Mouse (Mus musculus): Measurements from ENCODE around the gene Krt88.

Gene Krt88

DNA sequence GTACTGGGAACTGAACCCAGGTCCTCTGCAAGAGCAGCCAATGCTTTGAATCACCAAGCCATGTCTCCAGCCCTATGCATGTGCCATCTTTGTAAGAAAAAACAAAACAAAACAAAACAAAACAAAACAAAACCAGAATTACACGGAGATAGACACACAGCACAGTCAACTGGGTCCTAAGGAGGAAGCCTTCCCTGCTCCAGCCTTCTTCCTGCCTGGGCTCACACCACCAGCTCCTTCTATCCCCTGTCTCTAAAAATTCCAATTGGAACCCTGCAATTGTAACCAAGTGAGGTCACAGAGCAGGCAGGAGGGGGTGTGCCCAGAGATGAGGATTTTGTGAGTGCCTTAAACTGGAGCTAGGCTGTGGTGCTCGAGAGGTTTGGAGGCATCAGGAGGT is at the start of gene Krt88:
TSS of gene Krt88 (plus strand) at position 301 of the 400 bp plus-strand sequence.
- DNase-seq (ENCODE audit: low spot score): no peak

DNA sequence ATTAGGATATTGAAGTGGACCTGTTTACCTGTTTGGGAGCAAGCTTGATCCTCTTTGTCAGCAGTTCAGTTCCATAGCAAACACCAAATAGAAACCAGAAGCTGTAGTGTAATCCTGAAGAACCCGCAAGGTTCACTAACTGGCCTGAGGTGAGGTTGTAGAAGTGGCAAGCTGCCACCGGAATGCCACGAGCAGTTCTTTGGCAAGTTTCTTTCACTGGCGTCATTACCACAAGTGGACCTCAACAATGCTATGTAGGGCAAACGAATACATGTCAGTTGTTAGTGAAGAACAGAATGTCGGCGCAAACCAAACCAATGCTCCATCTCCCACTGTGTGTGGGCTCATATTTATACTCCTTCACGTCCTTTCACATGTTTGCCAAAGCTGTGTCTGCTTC is 49.3 kb upstream of the Krt88 start:
- DNase-seq (ENCODE audit: low spot score): no peak

DNA sequence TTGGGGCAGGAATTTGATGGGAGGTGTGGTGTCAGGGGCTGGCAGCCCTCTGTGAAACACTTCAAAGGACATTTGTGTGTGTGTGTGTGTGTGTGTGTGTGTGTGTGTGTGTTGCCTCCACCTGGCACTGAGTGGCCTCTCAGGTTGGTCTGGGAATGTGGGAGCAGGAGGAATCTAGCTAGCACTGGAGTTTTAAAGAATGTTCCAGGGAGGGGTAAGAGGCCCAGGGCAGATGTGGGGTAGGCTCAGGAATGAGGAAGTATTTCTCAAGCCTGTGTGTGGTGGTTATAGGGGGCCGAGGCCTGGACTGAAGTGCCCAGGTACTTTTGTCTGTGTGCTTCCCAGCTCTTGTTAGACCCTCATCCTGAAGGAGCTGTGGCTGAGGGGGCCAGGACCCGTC is 36.8 kb upstream of the Krt88 start, which contains the start of gene Krt7:
TSS of gene Krt7 (plus strand) at position 269 of the 400 bp plus-strand sequence.
- peak; percentile 32 for DNase-seq (ENCODE audit: low spot score)

DNA sequence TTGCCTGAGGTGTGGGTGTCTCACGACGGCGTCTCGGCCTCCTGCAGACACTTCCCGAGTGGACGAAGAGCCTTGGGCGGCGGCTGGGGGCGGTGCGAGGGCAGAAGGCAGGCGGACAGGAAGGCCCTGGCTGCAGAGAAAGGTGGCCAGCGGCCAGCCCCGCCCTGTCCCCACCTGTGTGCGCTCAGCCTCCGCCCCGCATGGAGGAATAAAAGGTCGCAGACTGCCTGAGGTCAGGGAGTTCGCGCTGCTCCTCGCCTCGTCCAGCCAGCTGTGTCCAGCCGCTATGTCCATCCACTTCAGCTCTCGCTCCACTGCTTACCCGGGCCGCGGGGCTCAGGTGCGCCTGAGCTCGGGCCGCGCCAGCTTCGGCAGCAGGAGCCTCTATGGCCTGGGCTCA is 35.4 kb upstream of the Krt88 start:
- peak; percentile 84 for DNase-seq (ENCODE audit: low spot score)

DNA sequence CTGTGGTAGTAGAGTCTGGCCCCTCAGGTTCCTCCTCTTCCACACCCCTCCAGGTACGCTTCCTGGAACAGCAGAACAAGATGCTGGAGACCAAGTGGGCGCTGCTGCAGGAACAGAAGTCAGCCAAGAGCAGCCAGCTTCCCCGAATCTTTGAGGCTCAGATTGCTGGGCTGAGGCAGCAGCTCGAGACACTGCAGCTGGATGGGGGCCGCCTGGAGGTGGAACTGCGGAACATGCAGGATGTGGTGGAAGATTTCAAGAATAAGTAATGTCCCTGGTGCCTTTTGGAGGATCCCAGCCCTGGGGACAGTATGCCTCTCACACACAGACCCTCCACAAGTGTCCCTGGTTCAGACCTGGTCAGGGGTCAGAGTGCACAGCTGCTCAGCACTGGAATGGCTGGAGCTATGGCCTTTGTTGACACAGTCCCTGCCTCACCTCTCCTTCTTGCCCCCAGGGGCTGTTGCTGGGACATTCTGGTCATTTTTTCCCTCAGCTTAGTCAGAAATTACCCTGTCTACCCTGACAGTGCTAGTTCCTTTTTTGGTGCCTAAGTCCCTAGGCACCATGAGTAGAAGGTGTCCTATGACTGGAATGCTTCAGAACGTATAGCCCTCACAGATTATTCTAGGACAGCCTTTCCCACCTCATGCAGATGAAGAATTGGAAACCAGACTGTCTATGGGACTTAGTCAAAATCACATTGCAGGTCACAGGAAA is 33.5 kb upstream of the Krt88 start:
- peak; percentile 79 for DNase-seq (ENCODE audit: low spot score)

DNA sequence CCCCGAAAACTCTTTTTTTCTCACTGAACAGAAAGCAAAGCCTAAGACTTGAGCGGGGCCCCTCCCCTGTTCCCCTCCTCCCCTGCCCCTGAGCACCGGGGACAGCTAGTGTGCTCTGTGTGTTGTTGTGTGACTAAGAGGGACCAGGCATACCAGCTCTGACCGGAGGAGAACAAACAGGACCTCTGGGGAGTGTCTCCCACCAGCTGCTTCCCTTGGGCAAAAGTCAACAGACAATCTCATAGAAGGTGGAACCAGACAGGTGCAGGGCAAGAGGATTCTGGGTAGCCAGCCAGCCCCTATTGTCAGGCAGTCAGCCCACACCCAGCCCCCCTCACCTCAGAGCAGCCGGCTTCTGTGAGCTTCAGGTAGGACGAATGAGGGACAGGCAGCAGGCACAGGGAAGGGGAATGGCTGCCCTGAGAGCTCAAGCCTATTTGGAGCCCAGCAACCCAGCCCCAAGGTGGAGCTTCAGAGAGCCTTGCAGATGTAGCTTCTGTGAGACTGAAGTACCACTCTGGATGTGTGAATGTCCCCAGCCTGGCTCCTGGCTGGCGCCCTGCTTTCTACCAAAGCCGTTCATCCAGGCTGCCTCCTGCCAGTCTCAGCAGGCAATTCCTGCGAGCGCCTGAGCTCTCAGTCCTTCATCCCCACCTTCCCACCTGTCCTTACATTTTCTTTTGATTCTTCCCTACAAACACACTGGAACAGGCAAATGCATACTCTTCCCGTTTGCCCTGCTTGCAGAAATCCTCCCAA is 32.6 kb upstream of the Krt88 start:
- peak; percentile 76 for DNase-seq (ENCODE audit: low spot score)

DNA sequence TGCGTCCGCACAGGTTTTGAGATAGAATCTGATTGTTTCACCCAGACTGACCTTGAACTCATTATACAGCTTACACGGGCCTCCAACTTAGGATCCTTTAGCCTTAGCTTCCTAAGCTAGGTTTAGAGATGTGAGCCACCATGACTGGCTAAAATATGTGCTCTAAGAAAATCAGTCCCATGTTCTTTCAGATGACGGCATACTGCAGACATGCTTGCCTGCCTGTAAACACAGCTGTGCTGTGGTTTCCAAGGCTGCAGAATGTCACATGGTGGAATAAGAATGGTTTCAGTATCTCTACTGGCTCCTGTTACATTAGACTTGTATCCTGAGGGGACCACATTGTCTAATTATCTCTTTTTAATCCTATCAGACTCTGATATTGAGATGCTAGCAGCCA is 28.6 kb upstream of the Krt88 start:
- DNase-seq (ENCODE audit: low spot score): no peak

DNA sequence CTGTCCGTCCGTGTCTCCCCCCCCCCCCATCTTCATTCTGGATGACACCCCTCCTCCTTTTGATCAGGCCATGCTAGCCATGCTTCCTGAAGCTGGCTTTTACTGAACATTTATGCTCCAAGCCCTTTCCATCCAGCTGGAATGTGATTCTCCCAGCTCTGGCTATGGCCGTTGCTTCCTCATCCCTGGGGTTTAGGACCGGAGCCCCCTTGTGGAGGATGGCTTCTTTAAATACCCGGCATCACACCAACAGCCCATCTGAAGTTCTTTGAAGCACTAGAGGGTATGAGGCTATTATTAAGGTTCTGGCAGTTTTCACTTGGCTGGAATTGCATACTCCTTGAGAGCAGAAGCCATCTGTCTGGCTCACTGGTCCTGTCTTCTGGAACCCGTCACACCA is 26.6 kb upstream of the Krt88 start:
- no peak for DNase-seq (ENCODE audit: low spot score)

DNA sequence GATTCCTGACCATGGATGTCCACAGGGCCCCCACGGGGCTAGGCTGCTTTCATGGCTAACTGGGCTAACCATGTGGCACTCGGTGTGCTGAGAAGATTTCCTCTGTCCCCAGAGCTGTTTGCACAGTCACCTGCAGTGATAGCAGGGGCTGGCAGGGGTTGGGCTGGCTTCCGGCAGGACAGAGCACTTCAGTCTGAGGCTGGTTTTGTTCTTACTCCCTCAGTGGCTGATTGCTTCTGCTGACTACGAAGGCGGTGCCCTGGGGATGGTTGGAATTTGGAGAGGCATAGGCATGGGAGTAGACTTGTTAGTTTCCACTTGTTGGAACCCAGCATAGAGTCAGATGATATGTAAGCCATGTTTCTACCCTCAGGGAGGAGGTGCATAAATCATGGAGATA is 22.6 kb upstream of the Krt88 start:
- no peak for DNase-seq (ENCODE audit: low spot score)

DNA sequence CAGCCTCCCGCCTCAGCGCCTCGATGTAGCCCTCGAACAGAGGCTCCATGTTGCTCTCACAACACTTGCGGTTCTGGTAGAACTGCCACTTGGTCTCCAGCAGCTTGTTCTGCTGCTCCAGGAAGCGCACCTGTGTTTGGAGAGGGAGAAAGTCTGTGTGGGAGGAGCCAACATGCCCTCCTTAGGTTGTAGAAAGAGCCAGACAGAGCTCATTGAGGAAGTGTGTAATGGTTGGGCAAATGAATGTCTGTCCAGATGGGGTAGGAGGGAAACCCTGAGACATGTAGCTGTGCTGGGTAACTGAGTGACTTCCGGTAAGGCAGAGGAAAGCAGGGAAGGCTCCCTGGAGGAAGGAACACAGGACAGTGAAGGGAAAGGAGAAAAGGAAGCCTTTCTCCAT is 10.9 kb upstream of the Krt88 start:
- DNase-seq (ENCODE audit: low spot score): no peak

DNA sequence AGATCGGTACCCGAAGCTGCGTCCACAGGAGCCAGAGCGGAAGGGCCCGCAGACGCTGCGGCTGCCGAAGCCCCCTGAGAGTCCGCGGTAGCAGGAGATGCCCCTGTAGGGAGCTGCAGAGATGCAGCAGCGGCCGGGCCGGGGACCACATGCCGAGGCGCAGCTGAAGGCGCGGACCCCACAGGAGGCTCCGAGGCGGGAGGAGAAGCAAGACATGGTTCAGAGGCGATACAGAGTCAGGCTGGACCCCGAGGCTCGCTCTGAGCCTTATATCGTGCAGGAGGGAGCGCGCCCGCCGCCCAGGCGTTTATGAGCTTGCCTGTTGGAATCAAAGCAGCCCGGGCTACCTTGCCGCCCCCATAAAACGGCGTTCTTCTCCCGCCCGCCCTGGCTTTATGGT is 9.0 kb upstream of the Krt88 start, which contains the start of gene Krt87:
TSS of gene Krt87 (minus strand) at position 250 of the 400 bp plus-strand sequence.
- no peak for DNase-seq (ENCODE audit: low spot score)

DNA sequence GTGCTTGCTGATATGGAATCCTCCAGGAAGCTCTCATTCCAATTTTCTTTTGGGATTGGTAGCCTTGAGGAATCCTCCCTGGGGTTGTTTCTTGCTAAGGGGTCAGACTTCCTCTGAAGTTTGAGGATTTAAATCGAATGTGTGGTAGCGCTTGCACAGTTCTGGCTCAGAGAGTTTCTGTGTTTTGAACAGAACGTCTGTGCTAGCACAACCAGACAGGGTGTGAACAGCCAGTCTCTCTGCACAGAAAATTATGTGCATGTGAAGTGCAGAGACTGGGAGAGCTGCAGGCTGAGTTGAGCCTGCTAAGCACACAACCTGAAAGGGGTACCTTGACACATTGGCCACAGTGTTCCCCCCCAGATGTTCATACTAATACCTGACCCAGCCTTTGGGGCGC is 6.7 kb upstream of the Krt88 start:
- DNase-seq (ENCODE audit: low spot score): no peak

DNA sequence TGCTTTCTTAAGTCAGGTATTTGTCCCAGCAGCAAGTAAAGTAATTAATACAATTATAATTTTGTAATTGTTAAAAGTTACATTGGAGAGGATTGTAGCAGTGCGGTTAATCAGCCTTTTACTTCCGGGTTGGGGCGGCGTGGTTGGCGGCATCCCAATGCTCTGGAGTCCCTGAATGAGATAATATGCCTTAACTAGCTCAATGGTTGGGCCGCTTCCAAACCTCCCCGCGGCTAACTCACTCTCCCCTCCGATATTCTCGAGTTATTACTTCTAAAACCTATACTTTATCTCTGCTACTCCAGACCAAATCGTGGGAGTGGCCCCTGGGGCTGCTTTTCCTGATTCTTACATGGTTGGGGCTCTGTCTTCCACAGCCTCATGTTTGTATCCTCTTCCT is 972 bp upstream of the Krt88 start:
- DNase-seq (ENCODE audit: low spot score): no peak

DNA sequence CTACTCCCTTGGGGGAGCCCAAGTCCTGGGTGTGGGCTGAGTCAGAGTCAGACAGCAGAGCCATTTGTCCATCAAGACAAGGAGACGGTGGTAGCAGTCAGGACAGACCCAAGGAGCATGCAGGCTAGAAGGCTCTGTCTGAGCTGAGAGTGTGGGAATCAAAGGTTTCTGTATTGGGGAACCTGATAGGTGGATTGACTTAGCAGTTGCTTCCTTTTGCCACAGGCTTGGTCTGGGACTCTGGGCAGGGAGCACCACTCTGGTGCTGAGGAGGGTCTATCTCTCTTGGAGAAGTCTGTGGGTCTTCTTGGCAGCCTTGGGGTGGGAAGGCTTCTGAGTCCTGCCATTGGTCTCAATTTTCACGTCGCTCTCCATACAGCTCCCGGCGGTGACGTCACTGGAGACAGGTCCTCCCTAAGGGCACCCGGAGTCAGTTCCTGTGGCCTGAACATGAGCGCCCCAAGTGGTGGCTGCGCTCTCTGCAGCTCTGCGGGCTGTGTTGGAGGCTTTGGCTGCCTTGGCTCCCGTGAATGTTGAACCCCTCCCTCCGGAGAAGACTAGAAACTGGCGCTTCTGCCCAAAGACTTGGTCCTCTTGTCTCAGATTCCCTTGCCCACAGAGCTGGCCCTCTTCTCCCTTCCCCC is 5.7 kb downstream of the Krt88 start:
- DNase-seq (ENCODE audit: low spot score): peak; percentile 54

DNA sequence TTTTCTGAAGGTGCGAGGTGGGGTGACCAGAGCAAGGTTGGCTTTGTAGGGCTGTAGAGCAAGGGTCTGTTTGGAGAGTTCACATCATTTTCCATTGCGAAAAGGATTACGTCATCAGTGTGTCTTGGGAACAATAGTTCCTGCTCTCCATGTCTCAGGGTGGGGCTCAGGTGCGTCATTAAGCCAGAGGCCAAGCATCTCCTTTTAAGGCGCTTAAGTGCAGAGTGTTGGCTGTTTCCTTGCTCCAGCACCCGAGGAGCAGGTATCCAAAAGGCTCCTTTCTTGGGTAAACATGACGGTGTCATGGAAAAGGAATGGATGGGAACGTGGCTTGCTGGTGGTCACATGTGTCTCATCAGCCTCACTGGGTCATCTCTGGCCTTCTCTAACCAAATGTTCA is 7.2 kb downstream of the Krt88 start:
- DNase-seq (ENCODE audit: low spot score): no peak

DNA sequence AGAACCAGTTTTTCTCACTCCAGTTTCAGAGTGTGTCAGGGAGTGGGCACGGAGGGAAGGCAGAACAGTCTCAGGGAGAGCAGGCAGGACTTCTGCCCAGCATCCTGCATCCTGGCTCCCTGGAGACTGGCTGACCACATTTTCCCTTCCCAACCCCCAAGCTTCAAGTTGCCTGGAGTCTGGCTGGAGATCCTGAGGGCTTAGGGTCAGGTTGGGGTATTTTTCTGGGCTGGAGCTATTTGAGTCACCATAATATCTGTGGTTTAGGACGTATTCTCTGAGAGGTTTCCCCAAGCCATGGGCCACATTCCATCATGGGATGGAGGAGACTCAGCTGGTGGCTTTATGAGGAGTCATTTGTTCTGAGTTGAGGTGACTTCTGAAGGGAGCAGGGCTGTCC is 7.7 kb downstream of the Krt88 start:
- DNase-seq (ENCODE audit: low spot score): no peak

DNA sequence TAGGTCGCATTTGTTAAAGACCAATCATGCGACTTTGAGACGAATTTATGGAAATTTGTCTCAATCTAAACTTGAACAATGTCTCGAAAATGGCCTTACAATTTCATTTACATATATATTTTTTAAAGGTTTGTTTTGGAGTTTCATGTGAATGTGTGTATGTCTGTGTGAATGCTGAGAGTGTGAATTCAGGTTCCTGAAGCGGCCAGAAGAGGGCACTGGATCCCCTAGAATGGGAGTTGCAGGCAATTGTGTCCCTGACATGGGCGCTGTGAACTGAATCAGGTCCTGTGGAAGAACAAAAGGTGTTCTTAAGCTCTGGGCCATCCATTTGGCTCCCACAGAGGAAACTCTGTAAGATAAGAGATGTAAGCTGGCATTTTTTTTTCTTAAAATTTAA is 8.3 kb downstream of the Krt88 start:
- DNase-seq (ENCODE audit: low spot score): no peak

DNA sequence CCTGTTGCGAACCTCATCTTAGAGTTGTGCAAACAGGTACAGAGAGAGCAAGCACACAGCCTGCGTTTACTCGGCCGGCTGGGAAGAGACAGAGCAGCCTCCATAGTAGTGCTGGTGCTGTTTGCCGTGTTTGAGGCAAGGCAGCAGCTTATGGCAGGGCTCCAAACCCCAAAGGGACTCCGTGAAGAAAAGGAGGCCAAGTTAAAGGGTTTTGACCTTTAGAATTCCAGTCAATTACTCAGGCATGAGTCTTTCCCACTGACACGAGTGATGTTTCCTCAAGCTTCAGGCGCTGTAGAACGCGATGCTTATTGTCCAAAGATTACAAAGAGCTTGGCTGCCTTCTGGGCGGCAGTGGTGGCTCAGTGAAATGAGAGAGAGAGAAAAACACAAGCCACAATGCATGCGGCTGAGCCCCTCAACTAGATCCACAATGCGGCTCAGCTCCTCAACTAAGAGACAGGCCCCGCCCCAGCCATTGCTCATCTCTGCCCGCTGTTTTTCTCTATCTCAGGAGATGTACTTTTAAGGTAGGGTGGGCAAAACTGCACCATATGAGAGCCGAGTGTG is 10.9 kb downstream of the Krt88 start:
- DNase-seq (ENCODE audit: low spot score): no peak

DNA sequence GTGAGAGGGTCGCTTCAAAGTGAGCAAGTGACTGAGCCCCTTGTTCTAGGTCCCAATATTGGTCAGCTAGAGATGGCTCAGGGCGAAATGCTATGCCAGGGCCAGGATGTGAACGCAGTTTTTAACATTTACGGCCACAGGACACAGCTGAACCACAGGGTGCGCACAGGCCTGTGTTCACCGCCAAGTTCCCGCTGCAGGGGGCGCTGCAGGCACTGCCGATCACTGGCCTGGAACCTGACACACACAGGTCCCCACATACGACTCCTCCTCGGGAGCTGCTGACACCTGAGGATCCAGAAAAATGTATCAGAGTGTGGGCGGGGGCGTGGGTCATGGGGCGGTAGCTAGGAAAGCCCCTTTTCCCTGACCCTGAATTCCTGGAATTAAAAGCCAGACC is 11.7 kb downstream of the Krt88 start:
- DNase-seq (ENCODE audit: low spot score): no peak

DNA sequence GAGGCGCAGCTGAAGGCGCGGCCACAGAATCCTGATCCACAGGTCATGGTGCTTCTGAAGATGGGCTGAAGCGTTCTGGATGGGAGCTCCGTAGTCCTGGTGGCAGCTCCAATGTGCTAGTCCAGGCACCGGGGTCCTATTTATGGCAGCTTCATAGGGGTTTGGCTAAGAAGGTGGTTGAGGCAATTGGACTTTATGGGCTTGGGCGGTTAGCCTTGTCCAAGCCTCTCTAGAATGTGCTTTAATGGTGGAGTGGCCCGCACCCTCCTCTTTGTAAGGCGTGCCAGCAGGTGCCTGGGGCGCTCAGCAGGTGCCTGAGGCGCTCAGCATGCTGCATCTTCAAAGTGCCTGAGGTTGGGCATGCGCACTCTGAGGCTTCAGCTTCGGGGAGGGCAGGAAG is 16.1 kb downstream of the Krt88 start, which contains the start of gene Krt81:
TSS of gene Krt81 (minus strand) at position 101 of the 400 bp plus-strand sequence.
- DNase-seq (ENCODE audit: low spot score): no peak

DNA sequence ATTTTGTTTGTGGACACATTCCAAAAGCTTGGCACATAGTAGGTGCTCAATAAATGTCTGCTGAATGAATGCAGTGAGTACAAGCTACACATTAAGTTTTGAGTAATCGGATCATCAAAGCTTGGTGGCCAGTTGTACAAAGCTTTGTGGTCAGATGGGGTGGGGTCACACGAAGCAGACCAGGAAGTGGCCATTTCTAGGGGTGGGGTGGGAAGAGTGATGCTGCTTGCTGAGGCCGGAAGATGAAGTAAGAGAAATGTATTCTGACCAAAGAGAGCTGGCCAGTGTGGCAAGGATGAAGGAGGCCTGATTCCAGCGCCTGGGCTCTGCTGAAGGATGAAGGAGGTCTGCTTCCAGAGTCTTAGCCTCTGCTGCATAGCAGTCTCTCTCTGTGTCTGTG is 21.5 kb downstream of the Krt88 start:
- no peak for DNase-seq (ENCODE audit: low spot score)

DNA sequence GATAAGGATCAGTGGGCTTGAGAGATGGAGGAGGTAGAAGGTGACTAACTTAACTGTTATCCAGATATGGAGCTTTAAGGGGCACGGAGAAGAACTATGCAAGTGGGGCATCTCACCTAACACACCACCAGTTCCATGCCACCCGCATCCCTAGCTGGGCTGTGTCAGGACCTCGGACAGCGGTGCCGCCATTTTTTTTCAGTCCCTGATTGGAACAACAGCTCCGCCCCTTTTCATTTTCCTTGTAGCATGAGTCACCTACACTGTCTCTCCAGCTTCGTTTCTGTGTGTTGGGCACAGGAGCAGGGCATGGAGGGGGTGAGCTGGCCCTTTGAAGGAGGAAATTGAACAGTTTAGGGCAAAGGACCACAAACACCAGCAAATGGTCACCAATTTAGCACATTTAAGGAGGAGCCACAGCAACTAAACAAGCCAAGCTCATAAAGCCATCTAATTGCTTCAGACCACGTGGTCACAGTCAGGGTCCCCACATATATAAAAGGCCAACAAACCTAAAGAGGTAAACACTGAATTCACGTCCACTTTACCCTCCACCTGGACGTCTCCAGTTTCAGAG is 25.5 kb downstream of the Krt88 start, which contains the start of gene Krt86:
TSS of gene Krt86 (plus strand) at position 527 of the 577 bp plus-strand sequence.
- peak; percentile 25 for DNase-seq (ENCODE audit: low spot score)

All from yolk sac, embryonic 10.5 days (tissue).